Mouse (Mus musculus): ENCODE results near the gene Ankrd52. TPM values are rescaled to one million over a fixed set of nuclear protein-coding genes. Genes with fewer than 3 reads are reported as not detected.
A peak's percentile ranks its signal among the peaks of the same experiment; 100 is the strongest.

Gene Ankrd52
- polyA plus RNA-seq, 1 experiment from 2014 or later: 12.3 TPM

- peak overlapping the region; percentile 92 for H3K27ac ChIP-seq (ENCODE audit: low read depth, low read length)
- no peak for DNase-seq (ENCODE audit: low spot score)
- no peaks in the 10 kb centered on the region for H3K9me3 ChIP-seq (ENCODE audit: control insufficient read depth, low read length)
- no peaks in the 10 kb centered on the region for H3K27me3 ChIP-seq (ENCODE audit: control insufficient read depth, insufficient read depth, low read length)
- peak overlapping the region; percentile 50 for H3K4me3 ChIP-seq (ENCODE audit: low read depth, low read length)
- WGBS: 18% methylated on average over 19 of the region's 19 CpGs
- H3K9ac ChIP-seq (ENCODE audit: low read depth, low read length): peak overlapping the region; percentile 52
- no peak for ATAC-seq (ENCODE audit: low FRiP score)
- no peaks in the 10 kb centered on the region; the same call in 1 of the 2 replicates for H3K36me3 ChIP-seq (ENCODE audit: control insufficient read depth, insufficient read depth, low read length)
- H3K4me2 ChIP-seq (replicated peaks; ENCODE audit: low read depth, low read length): peak overlapping the region; percentile 79
- peaks cover 12% of the 10 kb centered on the region for H3K4me1 ChIP-seq (replicated peaks; ENCODE audit: control insufficient read depth, insufficient read depth, low read length)
Observed at GRCm38 (mm10) chr10:128367899-128368401, 9.0 kb upstream of the Ankrd52 start.

- Histone ChIP-seq H3K27me3 (ENCODE audit: control insufficient read depth, insufficient read depth, low read length) (no peaks in the 10 kb centered on the region), H3K36me3 (ENCODE audit: control insufficient read depth, insufficient read depth, low read length) (no peaks in the 10 kb centered on the region; the same call in 1 of the 2 replicates), H3K9ac (ENCODE audit: low read depth, low read length) (peak within 1 kb of the TSS; percentile 52), H3K9me3 (ENCODE audit: control insufficient read depth, low read length) (no peaks in the 10 kb centered on the region), H3K4me1 (replicated peaks; ENCODE audit: control insufficient read depth, insufficient read depth, low read length) (peaks cover 12% of the 10 kb centered on the region), H3K4me2 (replicated peaks; ENCODE audit: low read depth, low read length) (peak within 1 kb of the TSS; percentile 79), H3K27ac (ENCODE audit: low read depth, low read length) (peak within 1 kb of the TSS; percentile 92), H3K4me3 (ENCODE audit: low read depth, low read length) (peak within 1 kb of the TSS; percentile 50)
- ATAC-seq (ENCODE audit: low FRiP score) (peak; percentile 97), DNase-seq (ENCODE audit: low spot score) (peak; percentile 91)
- WGBS: under 1% methylated on average over 83 of the region's 87 CpGs
Observed at GRCm38 (mm10) chr10:128368402-128369217, 8.3 kb upstream of the Ankrd52 start, which contains the start of gene Coq10a. Gene Coq10a, minus strand, starts transcription at chr10:128368997.

GRCm38 (mm10) chr10:128369218-128369543 is 7.7 kb upstream of the Ankrd52 start:
- ATAC-seq (ENCODE audit: low FRiP score) (no peak), DNase-seq (ENCODE audit: low spot score) (no peak)
- Histone ChIP-seq H3K27ac (ENCODE audit: low read depth, low read length) (peak overlapping the region; percentile 92), H3K4me3 (ENCODE audit: low read depth, low read length) (peak overlapping the region; percentile 50), H3K9me3 (ENCODE audit: control insufficient read depth, low read length) (no peaks in the 10 kb centered on the region), H3K9ac (ENCODE audit: low read depth, low read length) (peak overlapping the region; percentile 52), H3K36me3 (ENCODE audit: control insufficient read depth, insufficient read depth, low read length) (no peaks in the 10 kb centered on the region), H3K27me3 (ENCODE audit: control insufficient read depth, insufficient read depth, low read length) (no peaks in the 10 kb centered on the region), H3K4me1 (replicated peaks; ENCODE audit: control insufficient read depth, insufficient read depth, low read length) (peaks cover 12% of the 10 kb centered on the region), H3K4me2 (replicated peaks; ENCODE audit: low read depth, low read length) (peak overlapping the region; percentile 79)
- 8% methylated on average over 9 of the region's 9 CpGs for WGBS

GRCm38 (mm10) chr10:128369599-128369998 is 7.3 kb upstream of the Ankrd52 start:
- 87% methylated on average over 6 of the region's 6 CpGs for WGBS
- H3K27ac ChIP-seq (ENCODE audit: low read depth, low read length): peak overlapping the region; percentile 92

GRCm38 (mm10) chr10:128370021-128370420 is 6.9 kb upstream of the Ankrd52 start:
- WGBS: 64% methylated on average over 5 of the region's 6 CpGs
- Histone ChIP-seq H3K9me3 (ENCODE audit: control insufficient read depth, low read length) (no peaks in the 10 kb centered on the region), H3K4me1 (replicated peaks; ENCODE audit: control insufficient read depth, insufficient read depth, low read length) (peaks cover 12% of the 10 kb centered on the region), H3K4me3 (ENCODE audit: low read depth, low read length) (no peak overlapping the region), H3K4me2 (replicated peaks; ENCODE audit: low read depth, low read length) (no peak overlapping the region), H3K27me3 (ENCODE audit: control insufficient read depth, insufficient read depth, low read length) (no peaks in the 10 kb centered on the region), H3K27ac (ENCODE audit: low read depth, low read length) (no peak overlapping the region), H3K36me3 (ENCODE audit: control insufficient read depth, insufficient read depth, low read length) (no peaks in the 10 kb centered on the region), H3K9ac (ENCODE audit: low read depth, low read length) (no peak overlapping the region; the same call in 1 of the 2 replicates)
- no peak for ATAC-seq (ENCODE audit: low FRiP score)
- DNase-seq (ENCODE audit: low spot score): no peak

More at GRCm38 (mm10) chr10:128369599-128369998, 7.3 kb upstream of the Ankrd52 start:
- peak overlapping the region; percentile 52 for H3K9ac ChIP-seq (ENCODE audit: low read depth, low read length)
- no peak for DNase-seq (ENCODE audit: low spot score)
- peaks cover 12% of the 10 kb centered on the region for H3K4me1 ChIP-seq (replicated peaks; ENCODE audit: control insufficient read depth, insufficient read depth, low read length)
- no peak overlapping the region; the same call in 1 of the 2 replicates for H3K4me3 ChIP-seq (ENCODE audit: low read depth, low read length)
- H3K4me2 ChIP-seq (replicated peaks; ENCODE audit: low read depth, low read length): peak overlapping the region; percentile 79
- H3K27me3 ChIP-seq (ENCODE audit: control insufficient read depth, insufficient read depth, low read length): no peaks in the 10 kb centered on the region
- no peak for ATAC-seq (ENCODE audit: low FRiP score)
- no peaks in the 10 kb centered on the region for H3K9me3 ChIP-seq (ENCODE audit: control insufficient read depth, low read length)
- H3K36me3 ChIP-seq (ENCODE audit: control insufficient read depth, insufficient read depth, low read length): no peaks in the 10 kb centered on the region

GRCm38 (mm10) chr10:128370601-128371000 is 6.3 kb upstream of the Ankrd52 start:
- H3K27me3 ChIP-seq (ENCODE audit: control insufficient read depth, insufficient read depth, low read length): no peaks in the 10 kb centered on the region
- no peaks in the 10 kb centered on the region for H3K9me3 ChIP-seq (ENCODE audit: control insufficient read depth, low read length)
- H3K36me3 ChIP-seq (ENCODE audit: control insufficient read depth, insufficient read depth, low read length): no peaks in the 10 kb centered on the region
- WGBS: 63% methylated on average over 4 of the region's 4 CpGs
- peaks cover 12% of the 10 kb centered on the region for H3K4me1 ChIP-seq (replicated peaks; ENCODE audit: control insufficient read depth, insufficient read depth, low read length)
- no peak for ATAC-seq (ENCODE audit: low FRiP score)
- H3K4me2 ChIP-seq (replicated peaks; ENCODE audit: low read depth, low read length): no peak overlapping the region
- H3K4me3 ChIP-seq (ENCODE audit: low read depth, low read length): no peak overlapping the region
- no peak overlapping the region for H3K27ac ChIP-seq (ENCODE audit: low read depth, low read length)
- DNase-seq (ENCODE audit: low spot score): no peak
- H3K9ac ChIP-seq (ENCODE audit: low read depth, low read length): no peak overlapping the region

- 77% methylated on average over 5 of the region's 5 CpGs for WGBS
- Histone ChIP-seq H3K9me3 (ENCODE audit: control insufficient read depth, low read length) (no peaks in the 10 kb centered on the region), H3K9ac (ENCODE audit: low read depth, low read length) (no peak overlapping the region), H3K27ac (ENCODE audit: low read depth, low read length) (no peak overlapping the region), H3K4me2 (replicated peaks; ENCODE audit: low read depth, low read length) (no peak overlapping the region), H3K36me3 (ENCODE audit: control insufficient read depth, insufficient read depth, low read length) (no peaks in the 10 kb centered on the region), H3K27me3 (ENCODE audit: control insufficient read depth, insufficient read depth, low read length) (no peaks in the 10 kb centered on the region), H3K4me1 (replicated peaks; ENCODE audit: control insufficient read depth, insufficient read depth, low read length) (peaks cover 12% of the 10 kb centered on the region), H3K4me3 (ENCODE audit: low read depth, low read length) (no peak overlapping the region)
- ATAC-seq (ENCODE audit: low FRiP score) (no peak), DNase-seq (ENCODE audit: low spot score) (no peak)
Observed at GRCm38 (mm10) chr10:128372142-128372541, 4.8 kb upstream of the Ankrd52 start.

GRCm38 (mm10) chr10:128372989-128373748 is 3.7 kb upstream of the Ankrd52 start:
- H3K9me3 ChIP-seq (ENCODE audit: control insufficient read depth, low read length): no peaks in the 10 kb centered on the region
- H3K9ac ChIP-seq (ENCODE audit: low read depth, low read length): no peak overlapping the region
- no peak for ATAC-seq (ENCODE audit: low FRiP score)
- WGBS: 83% methylated on average over 6 of the region's 6 CpGs
- DNase-seq (ENCODE audit: low spot score): no peak
- no peaks in the 10 kb centered on the region for H3K27me3 ChIP-seq (ENCODE audit: control insufficient read depth, insufficient read depth, low read length)
- H3K4me2 ChIP-seq (replicated peaks; ENCODE audit: low read depth, low read length): no peak overlapping the region
- peaks cover 4% of the 10 kb centered on the region for H3K4me1 ChIP-seq (replicated peaks; ENCODE audit: control insufficient read depth, insufficient read depth, low read length)
- H3K36me3 ChIP-seq (ENCODE audit: control insufficient read depth, insufficient read depth, low read length): no peaks in the 10 kb centered on the region
- H3K27ac ChIP-seq (ENCODE audit: low read depth, low read length): no peak overlapping the region
- H3K4me3 ChIP-seq (ENCODE audit: low read depth, low read length): no peak overlapping the region

All from hindbrain, embryonic 11.5 days (tissue).